Mouse (Mus musculus): ENCODE results near the gene Fnip1.
A peak's percentile ranks its signal among the peaks of the same experiment; 100 is the strongest.
"Not testable (repeated sequence)": the region's sequence is repeated elsewhere in the genome, so short reads cannot be mapped to it uniquely, and the experiment has no call there.

Gene Fnip1

DNA sequence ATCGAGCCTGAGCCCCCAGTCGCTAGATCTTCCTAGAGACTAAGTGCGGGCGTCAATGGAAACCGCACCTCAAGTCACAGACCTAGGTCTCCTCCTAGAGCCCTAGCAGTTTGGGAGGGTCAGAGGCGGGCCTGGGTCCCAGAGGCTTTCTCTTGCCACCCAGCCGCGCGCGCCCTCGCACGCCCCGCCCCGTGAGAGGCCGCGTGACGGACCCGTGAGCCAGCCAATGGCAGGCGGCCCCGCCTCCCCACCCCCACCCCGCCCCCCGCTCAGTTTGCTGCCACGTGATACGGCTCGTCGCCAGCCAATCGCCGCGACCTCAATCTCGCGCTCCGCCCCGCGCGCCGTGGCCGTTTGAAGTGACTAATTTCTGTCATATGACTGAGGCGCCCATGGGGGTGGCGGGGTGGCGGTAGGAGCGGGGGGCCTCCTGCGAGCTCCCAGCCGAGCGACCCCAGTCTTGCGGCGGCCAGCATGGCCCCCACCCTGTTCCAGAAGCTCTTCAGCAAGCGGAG, at the start of gene Fnip1:
TSS of gene Fnip1 (plus strand) at position 377 of the 515 bp plus-strand sequence.
- DNase-seq, result peak; percentile 98

DNA sequence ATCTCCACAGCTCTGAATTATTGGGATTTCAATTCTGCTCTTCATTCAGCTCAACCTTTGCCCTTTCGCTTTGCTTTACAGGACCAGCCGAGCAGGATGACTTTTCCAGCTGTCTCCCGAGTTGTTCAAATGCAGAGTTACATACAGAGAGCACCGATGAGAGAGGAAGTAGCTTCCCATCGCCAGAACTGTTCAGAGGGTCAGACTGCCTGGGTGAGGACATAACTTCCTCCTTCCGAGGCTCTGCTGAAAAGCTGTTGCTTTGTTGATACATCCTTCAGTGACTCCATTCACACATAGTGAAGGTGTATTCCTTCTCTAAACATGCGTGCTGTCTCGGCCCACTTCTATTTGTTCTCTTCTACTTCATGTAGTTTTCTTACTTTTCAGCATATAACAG, 47.6 kb upstream of the Fnip1 start:
- no peak for DNase-seq

DNA sequence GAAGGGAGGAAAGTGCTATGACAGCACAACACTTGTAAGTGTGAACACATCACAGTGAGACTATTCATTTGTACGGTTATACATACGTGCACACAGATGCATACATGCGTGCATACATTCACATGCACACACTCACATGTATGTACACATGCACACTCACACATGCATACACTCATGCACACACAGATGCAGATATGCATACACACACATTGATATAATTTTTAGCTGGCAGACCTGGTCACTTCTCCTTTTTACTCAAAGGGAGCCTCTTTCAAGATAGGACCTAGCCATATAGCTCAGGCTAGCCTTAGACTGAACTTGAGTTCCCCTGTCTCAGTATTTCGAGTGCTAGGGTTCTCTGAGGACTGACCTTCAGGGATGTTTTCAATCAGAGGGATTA, 46.7 kb upstream of the Fnip1 start:
- DNase-seq, result no peak

DNA sequence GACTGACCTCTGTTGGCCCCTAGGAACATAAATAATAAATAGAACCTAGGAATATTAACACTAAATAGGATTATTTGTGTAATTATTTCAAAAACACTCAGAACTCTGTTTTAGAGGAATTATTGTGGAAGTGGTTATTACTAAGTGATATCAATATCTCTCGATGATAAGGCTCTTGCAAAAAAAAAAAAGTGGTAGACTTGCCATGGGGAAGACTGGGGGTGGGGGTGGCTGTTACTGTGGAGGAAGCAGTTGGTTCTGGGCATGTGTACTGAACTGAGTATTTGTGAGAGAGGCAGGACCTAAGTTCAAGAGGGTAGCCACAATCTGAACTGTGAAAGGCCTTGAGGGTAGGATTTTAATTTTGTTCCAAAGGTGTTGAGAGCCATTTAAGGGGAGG, 41.3 kb upstream of the Fnip1 start:
- DNase-seq, result no peak

DNA sequence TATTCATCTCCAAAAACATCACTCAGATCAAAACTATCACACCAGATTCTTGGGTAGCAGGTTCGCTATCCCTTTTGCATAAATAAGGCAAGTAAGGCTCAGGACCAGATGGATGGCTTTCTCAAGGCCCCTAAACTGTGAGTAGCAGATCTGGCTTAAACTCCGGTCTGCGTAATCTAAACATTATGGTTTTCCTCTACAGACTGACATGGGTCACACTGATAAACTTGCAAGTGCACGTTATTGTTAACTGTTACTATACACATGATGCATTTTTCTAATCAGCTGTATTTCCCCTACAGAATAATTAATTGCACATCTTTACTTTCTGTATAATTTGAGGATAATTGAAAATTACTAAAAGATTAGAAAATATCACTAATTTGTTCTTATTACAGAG, 39.9 kb upstream of the Fnip1 start:
- no peak for DNase-seq

DNA sequence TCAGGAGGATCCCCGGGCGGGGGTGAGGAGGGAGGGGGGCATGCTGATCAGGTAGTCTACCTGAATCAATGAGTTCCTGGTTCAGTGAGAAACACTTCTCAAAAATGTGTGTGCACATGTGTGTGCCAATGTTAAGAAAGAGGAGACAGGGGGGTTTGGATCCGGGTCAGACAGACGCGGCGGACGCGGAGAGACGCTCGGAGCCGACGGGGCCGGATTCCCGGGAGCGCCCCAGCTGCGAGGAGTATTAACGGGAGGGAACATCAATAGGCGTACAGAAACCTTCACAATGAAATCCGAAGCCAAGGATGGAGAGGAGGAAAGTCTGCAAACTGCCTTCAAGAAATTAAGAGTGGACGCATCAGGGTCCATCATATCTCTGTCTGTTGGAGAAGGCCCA, 37.2 kb upstream of the Fnip1 start:
- not testable (repeated sequence) for DNase-seq

DNA sequence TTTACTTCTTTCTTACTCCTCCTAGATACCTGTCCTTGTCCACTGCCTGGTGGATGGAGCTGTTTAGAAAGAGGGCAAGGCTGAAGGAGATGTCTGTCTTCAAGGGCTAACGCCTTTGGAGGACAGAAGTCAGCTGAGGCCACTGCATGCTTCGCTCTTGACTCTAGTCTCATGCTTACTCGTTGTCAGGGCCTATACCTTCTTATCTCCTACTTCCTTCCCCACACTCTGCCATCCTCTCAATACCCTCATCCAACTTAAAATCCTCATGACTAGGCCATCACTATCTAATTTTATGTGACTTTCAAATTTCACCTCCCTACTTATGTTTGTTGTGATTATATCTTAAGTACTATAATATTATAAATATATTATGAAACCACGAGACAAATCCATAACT, 33.1 kb upstream of the Fnip1 start:
- no peak for DNase-seq

DNA sequence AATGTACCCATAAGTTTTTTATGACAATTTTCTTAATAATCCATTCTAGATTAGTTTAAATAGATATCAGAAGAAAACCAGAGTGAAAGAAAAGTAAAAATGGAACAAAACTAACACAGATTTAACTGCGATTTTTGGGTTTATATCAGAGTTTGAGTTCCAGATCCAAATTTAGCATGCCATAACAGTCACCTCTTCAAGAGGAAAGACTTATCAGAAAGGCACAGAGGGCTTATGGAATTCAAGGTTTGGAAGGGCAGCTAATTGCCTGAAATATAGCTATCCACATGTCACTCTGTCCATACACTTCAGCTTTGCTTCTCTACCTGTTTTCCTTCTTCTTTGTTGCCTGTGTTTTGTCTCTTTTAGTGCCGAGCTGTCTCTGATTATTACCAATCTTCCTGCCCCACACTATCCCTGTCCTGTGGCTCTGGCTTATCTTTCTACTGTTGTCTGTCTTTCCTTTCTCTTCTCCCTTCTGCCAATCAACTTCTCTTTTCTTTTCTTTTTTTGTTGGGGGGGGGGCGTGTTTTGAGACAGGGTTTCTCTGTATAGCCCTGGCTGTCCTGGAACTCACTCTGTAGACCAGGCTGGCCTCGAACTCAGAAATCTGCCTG, 31.0 kb upstream of the Fnip1 start:
- DNase-seq, result no peak

DNA sequence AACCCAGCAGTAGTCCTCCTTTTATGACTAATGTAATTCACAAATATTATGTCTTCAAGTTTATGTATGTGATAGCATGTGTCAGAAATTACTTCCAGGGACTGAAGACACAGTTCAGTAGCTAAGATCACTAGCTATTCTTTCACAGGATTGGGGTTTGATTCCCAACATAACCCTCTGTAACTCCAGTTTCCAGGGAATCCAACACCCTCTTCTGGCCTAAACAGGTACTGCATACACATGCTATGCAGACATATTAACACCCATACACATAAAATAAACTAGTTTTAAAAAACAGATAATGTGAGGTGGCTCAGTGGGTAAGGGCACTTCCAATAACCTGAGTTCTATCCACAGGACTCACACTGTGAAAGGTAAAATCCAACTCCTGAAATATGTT, 27.4 kb upstream of the Fnip1 start:
- peak; percentile 10 to 14 for DNase-seq

DNA sequence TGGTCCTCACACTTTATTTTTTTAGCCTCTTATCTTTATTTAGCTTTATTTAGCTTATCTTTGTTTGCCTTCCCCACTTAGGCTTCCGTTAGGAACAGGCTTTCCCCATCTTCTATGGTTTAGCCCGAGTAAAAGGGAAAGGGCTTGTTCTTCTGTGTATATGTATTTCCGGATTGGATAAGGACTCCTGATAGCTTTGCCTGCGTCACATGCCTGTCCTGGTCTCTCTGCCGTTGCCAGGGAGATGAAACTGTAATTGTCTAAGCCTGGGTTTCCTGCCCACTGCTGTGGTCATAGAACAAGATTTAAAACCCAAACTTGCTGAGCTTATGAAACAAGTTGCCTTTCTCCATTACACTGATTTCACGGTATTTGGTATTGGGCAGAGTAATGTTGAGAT, 25.0 kb upstream of the Fnip1 start:
- no peak for DNase-seq

DNA sequence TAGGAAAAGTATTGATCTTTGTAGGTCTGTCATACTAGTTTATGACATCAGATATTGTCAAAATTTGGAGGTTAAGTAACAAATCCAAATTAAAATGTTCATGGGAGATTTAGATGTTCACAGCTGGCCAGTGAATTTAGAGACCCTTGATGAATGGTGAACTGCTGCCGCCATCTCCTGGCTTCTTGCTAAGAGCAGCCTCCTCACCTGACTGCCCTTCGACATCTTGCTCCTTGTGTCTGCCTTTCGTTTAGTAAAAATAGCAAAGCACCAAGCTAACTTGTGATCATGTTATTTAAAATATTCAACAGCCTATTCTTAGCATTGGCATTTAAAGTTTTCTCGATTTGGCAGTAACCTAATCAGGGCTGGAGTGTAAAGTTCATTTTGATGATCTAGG, 15.0 kb upstream of the Fnip1 start:
- DNase-seq, result no peak

DNA sequence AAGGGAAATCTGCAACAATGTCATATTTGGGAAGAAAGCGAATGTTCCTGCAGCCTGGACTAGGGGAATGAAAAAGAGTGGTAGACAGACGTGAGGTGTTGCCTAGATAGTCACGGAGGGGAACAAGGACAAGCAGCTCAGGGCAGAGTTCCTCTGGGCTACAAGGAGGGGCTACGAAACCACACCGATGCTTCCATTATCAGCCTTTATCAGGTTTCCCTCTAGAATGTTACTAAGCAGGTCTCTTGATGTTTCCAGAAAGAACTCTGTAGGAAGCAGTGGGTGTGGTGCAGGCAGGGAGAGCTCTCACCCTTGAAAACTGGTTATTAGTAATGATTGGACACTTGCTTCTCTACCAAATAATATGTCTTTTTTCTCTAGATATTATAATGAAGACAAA, 11.7 kb upstream of the Fnip1 start:
- no peak for DNase-seq

DNA sequence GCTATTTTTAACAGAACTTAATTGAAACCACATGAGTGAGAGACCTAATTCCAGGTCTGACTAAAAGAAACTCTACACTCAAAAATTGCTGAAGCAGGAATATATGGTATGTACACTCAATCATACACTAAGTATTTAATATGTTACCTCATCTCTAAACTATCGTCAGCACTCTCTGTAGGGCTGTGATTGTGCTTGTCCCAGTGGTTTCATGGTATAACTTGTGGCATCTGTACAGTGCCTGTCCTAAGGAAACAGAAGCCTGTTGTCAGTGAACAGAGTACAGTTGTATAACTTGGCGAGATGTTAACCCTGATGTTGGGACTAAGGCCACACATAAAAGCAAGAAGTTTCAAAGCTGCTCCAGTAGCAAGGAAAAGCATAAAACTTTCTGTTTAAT, 10.9 kb upstream of the Fnip1 start:
- DNase-seq, result no peak

DNA sequence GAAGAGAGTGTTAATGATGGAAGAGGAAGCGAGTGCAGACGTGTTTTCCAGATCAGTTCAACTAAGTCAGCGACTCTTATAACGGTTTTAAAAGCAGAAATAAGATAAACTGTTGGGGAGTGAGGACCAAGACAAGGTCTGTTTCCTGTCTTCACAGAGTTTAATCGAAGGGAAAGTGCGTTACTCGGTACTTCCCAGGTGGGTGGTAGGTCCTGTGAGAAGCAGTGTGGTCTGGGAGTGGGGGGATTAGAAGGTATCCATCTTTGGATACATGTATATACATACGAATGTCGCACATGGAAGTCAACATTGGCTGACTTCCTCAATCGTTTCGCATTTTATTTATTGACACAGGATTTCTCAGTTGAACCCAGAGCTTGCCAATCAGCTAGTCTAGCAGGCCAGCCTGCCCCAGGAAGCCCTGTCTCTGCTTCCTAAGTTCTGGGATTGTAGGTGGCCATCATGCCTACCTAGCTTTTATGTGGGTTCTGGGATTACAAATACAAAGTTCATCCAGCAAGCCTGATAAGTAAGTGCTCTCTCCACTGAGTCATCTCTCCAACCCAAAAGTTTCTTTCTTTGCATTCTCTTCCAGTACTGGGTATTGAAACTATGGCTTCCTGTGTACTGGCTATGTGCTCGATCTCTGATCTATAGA, 10.2 kb upstream of the Fnip1 start:
- DNase-seq, result no peak

DNA sequence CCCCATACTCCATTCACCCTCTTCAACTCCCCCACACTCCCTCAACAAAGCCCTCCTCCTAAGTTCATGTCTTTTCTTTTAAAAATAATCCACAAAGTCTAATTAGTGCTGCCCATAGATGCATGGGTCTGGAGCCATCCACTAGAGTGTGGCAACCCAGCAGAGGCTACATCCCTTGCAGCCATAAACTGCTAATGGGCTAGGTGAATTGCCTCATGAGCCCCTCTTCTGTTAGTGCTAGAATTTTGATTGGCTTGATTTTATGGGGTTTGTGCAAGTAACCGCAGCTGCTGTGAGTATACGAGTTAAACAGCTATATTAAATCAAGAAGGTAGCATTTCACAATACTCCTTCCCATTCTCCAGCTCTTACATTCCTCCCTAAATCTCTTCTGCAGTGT, 8.8 kb upstream of the Fnip1 start:
- DNase-seq, result no peak

DNA sequence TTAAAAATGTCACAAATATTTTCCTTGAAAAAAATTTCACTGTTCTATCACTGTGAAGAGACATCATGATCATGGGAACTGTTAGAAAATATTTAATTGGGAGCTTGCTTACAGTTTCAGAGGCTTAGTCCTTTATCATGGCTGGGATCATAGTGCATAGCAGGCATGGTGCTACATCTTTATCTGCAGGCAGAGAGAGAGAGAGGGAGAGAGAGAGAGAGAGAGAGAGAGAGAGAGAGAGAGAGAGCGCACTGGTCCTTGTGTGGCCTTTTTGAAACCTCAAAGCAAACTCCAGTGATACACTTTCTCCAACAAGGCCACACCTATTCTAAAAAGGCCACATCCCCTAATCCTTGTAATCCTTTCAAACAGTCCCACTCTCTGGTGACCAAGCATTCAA, 2.2 kb upstream of the Fnip1 start:
- DNase-seq, result no peak

DNA sequence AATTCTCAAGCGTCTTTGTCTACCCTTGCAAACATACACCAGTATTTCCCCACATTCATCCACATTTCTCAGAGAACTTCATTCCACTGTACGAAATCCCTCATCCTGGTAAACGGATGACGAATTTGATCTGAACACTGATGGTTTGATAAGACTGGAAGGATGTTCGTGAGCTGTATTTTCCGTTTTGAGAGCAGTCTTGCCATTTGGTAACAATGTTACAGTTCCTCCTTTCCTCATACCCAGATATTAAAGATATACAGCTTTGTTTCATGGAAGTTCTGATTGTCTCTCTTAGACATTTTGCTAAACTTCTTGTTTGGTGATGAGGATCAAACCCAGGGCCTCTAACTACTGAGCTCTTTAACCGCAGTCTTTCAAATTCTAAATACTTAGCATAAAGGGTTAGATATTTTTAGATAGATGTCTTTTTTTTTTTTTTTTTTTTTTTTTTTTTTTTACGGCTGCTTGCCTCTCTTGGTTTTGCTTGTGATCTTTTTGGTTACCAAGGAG, 633 bp upstream of the Fnip1 start:
- no peak for DNase-seq

DNA sequence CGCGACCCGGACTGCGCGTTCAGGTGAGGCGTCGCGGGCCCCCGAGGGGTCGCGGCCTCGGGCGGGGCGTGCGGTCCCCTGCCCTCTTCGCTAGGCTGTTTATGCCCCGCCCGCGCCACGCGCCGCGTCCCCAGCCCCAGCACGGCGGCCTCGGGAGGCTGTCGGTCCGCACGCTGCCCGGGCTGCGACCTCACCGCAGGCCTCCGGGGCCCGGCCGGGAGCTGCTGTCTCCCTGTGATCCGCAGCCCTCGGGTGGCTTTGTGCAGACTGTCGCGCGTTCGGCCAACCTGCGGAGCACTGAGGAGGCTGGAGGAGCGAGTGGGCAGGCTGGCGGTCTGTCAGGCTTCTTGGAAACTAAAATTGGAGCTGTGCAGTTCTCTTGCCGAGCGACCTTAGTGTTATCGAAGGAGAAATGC, 375 bp downstream of the Fnip1 start:
- peak in 1 of 2 experiments; percentile 70 for DNase-seq

DNA sequence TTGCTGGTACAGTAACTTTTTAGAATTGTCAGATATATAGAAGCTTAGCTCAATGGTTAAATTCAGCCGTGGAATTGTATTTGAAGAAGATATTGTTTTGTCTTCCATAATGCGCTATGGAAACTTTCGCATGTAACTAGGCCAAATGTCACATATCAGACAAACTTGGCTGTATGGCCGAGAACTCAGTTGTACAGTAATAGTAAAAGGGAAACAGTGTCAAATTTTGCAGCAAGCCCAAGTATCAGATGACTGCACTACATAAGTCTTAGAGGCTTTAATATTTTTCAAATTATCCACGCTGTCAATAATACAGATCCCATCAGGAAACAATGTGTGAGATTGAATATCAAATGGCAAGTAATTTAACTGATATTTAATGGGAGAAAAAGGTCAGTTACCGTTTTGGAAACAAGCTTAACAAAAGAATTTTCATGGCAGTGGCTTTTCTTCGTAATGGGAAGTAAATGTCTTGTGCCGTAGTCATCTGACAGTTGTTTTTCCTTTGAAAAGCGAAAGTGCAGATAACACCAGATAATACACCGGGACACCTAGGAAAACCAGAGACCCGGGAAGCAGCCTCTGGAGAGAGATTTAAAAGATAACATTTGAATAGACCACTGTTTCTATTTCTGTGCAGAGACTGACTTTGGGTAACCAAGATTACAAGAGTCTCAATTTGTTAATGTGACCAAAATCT, 1.1 kb downstream of the Fnip1 start:
- DNase-seq, result no peak

DNA sequence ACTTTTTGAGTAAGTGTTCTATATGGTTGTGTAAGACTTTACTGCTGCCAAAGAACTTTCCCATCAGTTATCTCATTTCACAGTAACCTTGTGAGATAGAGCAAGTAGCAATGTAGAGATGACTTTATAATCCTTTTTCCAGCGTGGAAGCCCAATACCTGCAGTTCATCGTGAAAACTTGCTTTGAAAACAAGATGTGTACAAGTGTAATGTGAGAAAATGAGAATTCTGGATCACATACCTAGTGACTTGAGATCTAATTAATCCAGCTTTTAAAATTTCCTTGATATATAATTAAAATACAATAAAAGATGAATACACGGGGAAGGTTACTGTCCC, 1.7 kb downstream of the Fnip1 start:
- DNase-seq, result no peak

DNA sequence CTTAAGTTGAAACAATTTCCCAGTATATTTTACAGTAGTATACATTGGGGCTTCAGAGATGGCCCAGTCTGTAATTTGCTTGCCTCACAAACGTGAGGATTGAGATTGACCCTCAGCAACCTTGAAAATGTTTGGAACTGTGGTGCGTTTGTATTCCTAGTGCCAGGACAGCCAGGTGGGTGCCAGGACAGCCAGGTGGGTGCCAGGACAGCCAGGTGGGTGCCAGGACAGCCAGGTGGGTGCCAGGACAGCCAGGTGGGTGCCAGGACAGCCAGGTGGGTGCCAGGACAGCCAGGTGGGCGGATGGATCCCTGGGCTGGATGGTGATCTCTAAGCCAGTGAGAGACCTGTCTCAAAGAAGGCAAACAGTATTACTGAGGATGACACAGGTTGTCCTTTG, 12.8 kb downstream of the Fnip1 start:
- peak; percentile 6 to 11 for DNase-seq

DNA sequence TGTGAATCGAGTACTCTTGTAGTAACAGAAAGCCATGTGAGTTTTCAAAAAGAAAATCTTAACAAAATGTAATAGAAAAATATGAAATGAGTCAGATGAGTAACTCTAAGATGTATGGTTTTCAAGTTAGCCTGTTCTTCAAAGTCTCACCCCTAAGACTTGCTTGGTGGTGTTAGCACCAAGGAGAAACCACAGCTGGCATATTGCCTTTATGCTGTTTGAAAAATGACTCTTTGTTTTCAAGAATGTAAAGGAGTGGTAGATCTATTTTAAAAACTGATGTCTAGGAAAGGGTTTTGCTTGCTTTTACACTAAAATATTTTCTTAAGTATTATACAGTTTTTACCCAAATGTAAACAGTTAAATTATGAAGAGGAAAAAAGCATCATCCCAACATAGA, 16.5 kb downstream of the Fnip1 start:
- DNase-seq, result no peak

DNA sequence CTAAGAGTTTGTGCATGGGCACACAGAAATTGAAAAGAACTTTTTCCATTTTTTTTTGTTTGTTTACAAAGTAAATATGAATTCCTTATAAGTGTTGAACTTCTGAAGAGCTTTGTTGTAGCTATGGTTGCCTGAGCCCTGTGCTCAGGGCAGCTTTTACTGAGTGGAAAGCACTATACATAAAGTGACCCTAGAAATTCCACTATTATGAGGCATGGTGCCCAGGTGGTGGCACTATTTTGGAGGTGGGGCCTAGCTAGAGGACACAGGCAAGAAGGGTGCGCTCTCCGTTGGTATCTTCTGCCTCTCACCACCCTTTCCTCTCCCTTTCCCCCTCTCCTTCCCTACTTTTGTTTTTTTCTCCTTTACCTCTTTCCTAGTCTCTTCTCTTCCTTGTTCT, 18.9 kb downstream of the Fnip1 start:
- DNase-seq, result no peak

DNA sequence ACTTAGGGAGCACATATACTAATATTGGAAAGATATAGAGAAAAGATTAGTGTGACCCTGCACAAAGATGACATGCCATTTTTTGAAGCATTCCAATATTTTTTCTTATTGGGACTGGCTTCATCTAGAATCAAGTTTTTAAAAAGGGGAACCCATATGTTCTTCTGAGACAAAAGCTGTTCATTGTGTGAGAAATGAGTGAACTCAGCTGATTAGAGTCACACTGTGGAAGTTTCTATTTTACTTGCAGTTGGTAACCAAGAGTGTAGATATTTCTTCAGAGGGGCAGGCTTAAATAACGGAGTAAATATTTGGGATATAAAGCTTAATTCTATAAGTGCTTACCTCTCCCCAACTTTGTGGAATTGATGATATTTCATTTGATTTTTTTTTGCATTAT, 20.2 kb downstream of the Fnip1 start:
- no peak for DNase-seq

All from cerebellum, postnatal 10 days (tissue).